Mouse (Mus musculus) hindbrain, postnatal 0 days (tissue): ENCODE measurements around the gene Desi1. TPM values are rescaled to one million over a fixed set of nuclear protein-coding genes. Genes with fewer than 3 reads are reported as not detected.
"Not testable (repeated sequence)": the region's sequence is repeated elsewhere in the genome, so short reads cannot be mapped to it uniquely, and the experiment has no call there.

Experiments used
- ATAC-seq: fragments of 200-750 bp; cut with Nextera tagmentation; 2 replicates; pipeline ENCODE4 v1.8.0; 2017; ENCODE audit warnings: mild to moderate bottlenecking, moderate TSS enrichment, moderate library complexity
- DNase-seq: peaks from one replicate; pipeline ENCODE4 v3.0.0-alpha.2; 2015; ENCODE audit warnings: low spot score
- H3K27ac ChIP-seq: fragments of 300-500 bp; sonication (generic); 2 replicates; pipeline ENCODE4 v1.5.1; 2014; ENCODE audit warnings: mild to moderate bottlenecking
- H3K27me3 ChIP-seq: fragments of 300-500 bp; sonication (generic); 2 replicates; pipeline ENCODE4 v1.6.1; 2014; ENCODE audit warnings: low read length, mixed read lengths; ENCODE audit not compliant: insufficient read depth
- H3K36me3 ChIP-seq: fragments of 300-500 bp; sonication (generic); 2 replicates; pipeline ENCODE4 v1.6.1; 2014; ENCODE audit warnings: low read length, mixed read lengths; ENCODE audit not compliant: insufficient read depth
- H3K4me1 ChIP-seq: fragments of 300-500 bp; sonication (generic); 2 replicates; pipeline ENCODE4 v1.6.1; 2014; ENCODE audit warnings: antibody characterized with exemption, low read length, mixed read lengths; ENCODE audit not compliant: insufficient read depth
- H3K4me2 ChIP-seq: fragments of 300-500 bp; sonication (generic); 2 replicates; pipeline ENCODE4 v1.6.1; 2014; ENCODE audit warnings: low read depth, mild to moderate bottlenecking, low read length, moderate library complexity, mixed read lengths
- H3K4me3 ChIP-seq: fragments of 300-500 bp; sonication (generic); 2 replicates; pipeline ENCODE4 v1.5.1; 2014; ENCODE audit warnings: low read length
- H3K9ac ChIP-seq: fragments of 300-500 bp; sonication (generic); replicated peaks from 2 replicates; pipeline ENCODE4 v1.6.1; 2014; ENCODE audit warnings: mild to moderate bottlenecking, low read length, moderate library complexity, mixed read lengths
- H3K9me3 ChIP-seq: fragments of 300-500 bp; sonication (generic); 2 replicates; pipeline ENCODE4 v1.6.1; 2016; ENCODE audit warnings: low read length, mixed read lengths
- CTCF ChIP-seq: IDR thresholded peaks from 2 replicates; pipeline ENCODE4 v1.5.1; 2016; ENCODE audit warnings: antibody characterized with exemption, control low read depth, low read depth
- WGBS: fragments of 180-500 bp; shearing (Covaris S2); extraction: QIAGEN DNeasy Blood & Tissue Kit; methylation state at CpG from one replicate; pipeline ENCODE4 v1.1.7; 2014; 5-methylcytosine and 5-hydroxymethylcytosine counted together
- polyA plus RNA-seq: library from polyadenylated mRNA; unstranded; fragments of >200 nt; fragmentation: Nextera tagmentation; extraction: Ambion mirVana; gene quantifications from 2 replicates; pipeline ENCODE4 v1.2.1, GENCODE M21; 2015
- total RNA-seq: library from RNA; depleted of rRNA; stranded (reverse); fragments of >200 nt; gene quantifications from 2 replicates; pipeline ENCODE4 v1.2.3, GENCODE M21; 2014

The Desi1 gene
- total and polyA plus RNA-seq, 2 experiments from 2014 or later = 29.9 to 45.3 TPM

GRCm38 (mm10) chr15:81985267-81986161 lies 48.1 kb downstream of the Desi1 start:
- TF ChIP-seq CTCF = no peak
- peak; percentile 71 for ATAC-seq
- Histone ChIP-seq H3K36me3 (no peaks in the 10 kb centered on the region), H3K4me1 (no peaks in the 10 kb centered on the region), H3K4me2 (no peak overlapping the region), H3K27ac (peak overlapping the region; percentile 65; the same call in 1 of the 2 replicates), H3K4me3 (no peak overlapping the region), H3K9ac (no peak overlapping the region), H3K27me3 (no peaks in the 10 kb centered on the region), H3K9me3 (no peaks in the 10 kb centered on the region)
- 45% methylated on average over 2 of the region's 2 CpGs for WGBS
- peak; percentile 44 for DNase-seq

GRCm38 (mm10) chr15:81982173-81982572 lies 51.5 kb downstream of the Desi1 start:
- H3K9ac ChIP-seq = no peak overlapping the region
- H3K4me1 ChIP-seq = no peaks in the 10 kb centered on the region
- no peak for TF ChIP-seq CTCF
- ATAC-seq (no peak), DNase-seq (no peak)
- no peaks in the 10 kb centered on the region for H3K9me3 ChIP-seq
- H3K4me3 ChIP-seq = no peak overlapping the region
- no peaks in the 10 kb centered on the region for H3K36me3 ChIP-seq
- H3K27me3 ChIP-seq = no peaks in the 10 kb centered on the region
- H3K4me2 ChIP-seq = no peak overlapping the region
- WGBS = 61% methylated on average over 1 of the region's 1 CpGs
- no peak overlapping the region for H3K27ac ChIP-seq

- Histone ChIP-seq H3K27me3 (no peaks in the 10 kb centered on the region), H3K9me3 (no peaks in the 10 kb centered on the region), H3K27ac (no peak within 1 kb of the TSS), H3K4me2 (no peak within 1 kb of the TSS), H3K9ac (no peak within 1 kb of the TSS), H3K36me3 (no peaks in the 10 kb centered on the region), H3K4me1 (no peaks in the 10 kb centered on the region), H3K4me3 (no peak within 1 kb of the TSS)
- WGBS = 97% methylated on average over 23 of the region's 23 CpGs
- ATAC-seq (no peak), DNase-seq (no peak)
- TF ChIP-seq CTCF = no peak
Observed at GRCm38 (mm10) chr15:81980321-81980720, 53.3 kb downstream of the Desi1 start, which contains the start of gene 1700029P11Rik. 1700029P11Rik (plus strand) TSS chr15:81980540.

- WGBS = 88% methylated on average over 8 of the region's 8 CpGs
- not testable (repeated sequence) for ATAC-seq, H3K9ac ChIP-seq, H3K9me3 ChIP-seq, H3K27ac ChIP-seq, H3K4me2 ChIP-seq, H3K36me3 ChIP-seq, DNase-seq, H3K4me1 ChIP-seq, H3K27me3 ChIP-seq, H3K4me3 ChIP-seq
Observed at GRCm38 (mm10) chr15:81975156-81975555, 58.5 kb downstream of the Desi1 start.

- not testable (repeated sequence) for H3K27me3 ChIP-seq, H3K4me1 ChIP-seq, H3K27ac ChIP-seq, H3K4me3 ChIP-seq, H3K9me3 ChIP-seq, DNase-seq, H3K36me3 ChIP-seq, H3K9ac ChIP-seq, ATAC-seq, H3K4me2 ChIP-seq
- WGBS = 88% methylated on average over 4 of the region's 4 CpGs
Observed at GRCm38 (mm10) chr15:81970498-81970897, 63.2 kb downstream of the Desi1 start.

GRCm38 (mm10) chr15:81969635-81970034 lies 64.0 kb downstream of the Desi1 start:
- not testable (repeated sequence) for H3K4me1 ChIP-seq, H3K4me2 ChIP-seq, ATAC-seq, H3K9ac ChIP-seq, H3K27me3 ChIP-seq, H3K9me3 ChIP-seq, H3K27ac ChIP-seq, H3K36me3 ChIP-seq, DNase-seq, H3K4me3 ChIP-seq
- WGBS = 66% methylated on average over 6 of the region's 6 CpGs

GRCm38 (mm10) chr15:81969173-81969572 lies 64.5 kb downstream of the Desi1 start:
- no peaks in the 10 kb centered on the region for H3K4me1 ChIP-seq
- no peak for ATAC-seq
- H3K4me2 ChIP-seq = no peak overlapping the region
- H3K9me3 ChIP-seq = no peaks in the 10 kb centered on the region
- H3K27me3 ChIP-seq = no peaks in the 10 kb centered on the region
- 76% methylated on average over 7 of the region's 7 CpGs for WGBS
- DNase-seq = no peak
- TF ChIP-seq CTCF = no peak
- no peaks in the 10 kb centered on the region for H3K36me3 ChIP-seq
- H3K4me3 ChIP-seq = no peak overlapping the region
- H3K9ac ChIP-seq = no peak overlapping the region
- no peak overlapping the region for H3K27ac ChIP-seq
